Mouse (Mus musculus): ENCODE data around the gene Mb.

Gene Mb

GRCm38 (mm10) chr15:76976619-76977018 lies 73.9 kb downstream of the Mb start:
- DNase-seq (ENCODE audit: low read depth), result no peak

DNA sequence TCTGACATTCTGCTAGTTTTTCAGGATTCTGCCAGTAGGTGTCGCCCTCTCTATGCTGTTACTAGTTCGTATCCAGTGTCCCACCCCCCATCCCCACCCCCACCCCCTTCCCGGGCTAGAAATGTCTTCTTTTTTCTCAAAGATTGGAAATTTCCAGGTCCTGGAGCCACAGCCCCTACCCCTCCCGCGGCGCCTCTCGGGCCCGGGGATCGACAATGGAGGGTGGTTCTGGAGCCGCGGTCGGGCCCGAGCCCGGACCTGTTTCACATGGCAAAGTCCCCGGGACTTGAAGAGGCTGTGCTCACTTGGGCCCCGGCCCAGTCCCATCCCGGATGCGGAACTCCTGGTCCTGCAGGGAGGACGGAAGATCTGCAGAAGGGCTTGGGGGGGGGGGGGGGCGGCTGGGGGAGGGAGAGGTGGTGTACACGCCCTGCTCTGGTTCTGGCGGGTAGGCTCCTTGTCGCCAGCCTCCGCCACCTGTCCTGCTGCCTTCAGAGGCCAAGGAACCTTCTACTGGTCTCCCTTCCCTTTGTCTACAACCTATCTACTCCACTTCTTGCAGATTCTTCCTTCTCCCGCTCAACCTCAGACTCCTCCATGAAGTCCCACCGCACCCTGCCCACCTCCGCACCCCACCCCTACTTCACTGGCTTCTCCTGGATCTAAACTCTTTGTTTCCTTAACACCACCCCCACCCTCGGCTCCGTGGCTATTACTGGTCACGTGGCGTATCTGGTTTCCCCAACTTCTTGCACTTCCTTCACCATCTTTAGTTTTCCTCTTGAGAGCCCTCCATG lies 76.4 kb downstream of the Mb start:
- peak; percentile 58 for DNase-seq (ENCODE audit: low read depth)

DNA sequence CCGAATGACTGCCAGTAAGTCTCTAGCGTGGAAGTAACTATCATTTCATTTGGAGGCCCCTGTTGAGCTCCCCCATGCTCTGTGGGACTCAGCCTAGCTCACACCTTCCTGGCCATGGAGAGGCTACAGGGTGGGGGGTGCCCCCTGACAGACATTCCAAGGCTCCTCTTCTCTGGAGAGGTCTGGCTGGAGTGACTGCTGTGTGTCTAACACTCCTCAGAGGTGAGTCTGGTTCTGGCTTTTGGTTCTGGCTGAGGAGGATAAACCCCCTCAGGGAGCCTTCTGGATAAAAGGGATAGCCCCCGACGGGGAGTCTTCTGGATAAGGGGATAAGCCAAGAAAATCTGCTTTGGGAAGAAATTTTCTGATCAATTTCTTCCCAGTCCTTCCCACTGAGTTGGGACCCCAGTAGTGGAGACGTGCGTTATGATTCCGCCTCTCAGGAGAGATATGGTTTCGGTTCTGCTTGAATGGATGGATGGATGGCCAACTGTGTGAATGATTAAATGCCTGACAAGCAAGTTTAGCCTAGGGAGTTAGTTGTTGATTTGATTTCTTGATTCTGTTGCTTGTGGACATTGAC lies 77.1 kb downstream of the Mb start:
- no peak for DNase-seq (ENCODE audit: low read depth)

DNA sequence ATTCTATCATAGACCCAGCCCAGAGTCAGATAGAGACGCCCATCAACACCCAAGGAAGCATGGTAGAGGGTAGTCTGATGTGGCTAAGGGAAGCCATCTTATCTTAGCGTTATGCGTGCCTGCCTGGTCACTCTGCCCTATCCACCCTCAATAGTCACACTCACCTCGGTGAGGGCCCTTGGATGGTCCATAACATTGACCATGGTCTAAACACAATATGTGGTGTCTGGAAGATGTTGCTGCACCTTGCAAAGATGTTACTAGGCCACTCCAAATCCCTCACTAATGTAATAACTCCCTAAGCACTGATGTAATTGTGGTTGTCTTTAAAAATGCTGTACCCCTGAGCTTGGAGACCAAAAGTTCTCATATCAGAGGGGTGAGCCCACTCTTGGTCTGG lies 77.8 kb downstream of the Mb start:
- no peak for DNase-seq (ENCODE audit: low read depth)

All from c-Kit-positive CD71-negative TER-119-negative erythroid progenitor cells, embryonic 14.5 days (primary cell).